Mouse (Mus musculus) megakaryocyte, embryonic 14.5 days (primary cell): ENCODE measurements at regions not wholly inside any gene's neighbourhood (a gene's known extent, or its start where the extent isn't known, plus 50 kb on each side); places are given as distances from the start of the nearest gene placed in this dataset.

Source experiments
- FLI1 ChIP-seq: IDR thresholded peaks from 2 replicates; pipeline ENCODE4 v1.6.1; 2012; ENCODE audit warnings: low read length, inconsistent platforms, mixed read lengths
- GATA1 ChIP-seq: IDR thresholded peaks from 3 replicates; pipeline ENCODE4 v1.6.1; 2012; ENCODE audit warnings: mixed read lengths, low read length, inconsistent platforms, borderline replicate concordance

DNA sequence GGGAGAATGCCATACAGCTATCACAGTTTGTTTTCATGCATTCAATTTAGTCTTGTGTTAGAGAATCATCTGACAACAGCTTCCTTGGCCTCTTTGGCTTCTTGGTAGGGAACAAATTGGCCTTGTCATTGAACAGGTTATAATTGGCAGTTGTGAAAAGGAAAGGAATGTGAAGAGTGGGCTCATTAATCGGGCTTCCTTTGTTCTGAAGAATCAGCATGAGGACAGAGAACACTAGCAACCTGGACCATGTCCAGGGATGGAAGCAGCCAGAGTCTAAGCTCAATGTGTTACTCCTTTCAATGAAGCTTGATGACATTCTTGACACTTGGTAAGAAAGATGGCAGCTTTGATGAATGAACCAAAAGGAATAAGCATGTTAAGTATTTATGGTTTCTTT is 64.5 kb downstream of the P2ry1 start:
- TF ChIP-seq GATA1 (no peak), FLI1 (no peak)
